Mouse (Mus musculus) embryonic facial prominence, embryonic 15.5 days (tissue): ENCODE measurements around the gene Ube2d1. TPM values are rescaled to one million over a fixed set of nuclear protein-coding genes. Genes with fewer than 3 reads are reported as not detected.

Experiments
- ATAC-seq: fragments of 200-750 bp; cut with Nextera tagmentation; 2 replicates; pipeline ENCODE4 v1.8.0; 2017; ENCODE audit warnings: low read depth, moderate TSS enrichment; ENCODE audit not compliant: insufficient number of reproducible peaks, low FRiP score, low TSS enrichment
- H3K27ac ChIP-seq: fragments of 300-500 bp; sonication (generic); replicated peaks from 2 replicates; pipeline ENCODE4 v1.5.1; 2015; ENCODE audit warnings: mild to moderate bottlenecking, inconsistent platforms
- H3K27me3 ChIP-seq: fragments of 300-500 bp; sonication (generic); 2 replicates; pipeline ENCODE4 v1.6.1; 2015; ENCODE audit warnings: inconsistent platforms
- H3K36me3 ChIP-seq: fragments of 300-500 bp; sonication (generic); 2 replicates; pipeline ENCODE4 v1.6.1; 2015; ENCODE audit warnings: mild to moderate bottlenecking, inconsistent platforms
- H3K4me1 ChIP-seq: fragments of 300-500 bp; sonication (generic); 2 replicates; pipeline ENCODE4 v1.6.1; 2015; ENCODE audit warnings: inconsistent platforms
- H3K4me2 ChIP-seq: fragments of 300-500 bp; sonication (generic); replicated peaks from 2 replicates; pipeline ENCODE4 v1.6.1; 2015; ENCODE audit warnings: mild to moderate bottlenecking, inconsistent platforms
- H3K4me3 ChIP-seq: fragments of 300-500 bp; sonication (generic); replicated peaks from 2 replicates; pipeline ENCODE4 v1.5.1; 2015; ENCODE audit warnings: mild to moderate bottlenecking, inconsistent platforms
- H3K9ac ChIP-seq: fragments of 300-500 bp; sonication (generic); 2 replicates; pipeline ENCODE4 v1.6.1; 2015; ENCODE audit warnings: inconsistent platforms
- H3K9me3 ChIP-seq: fragments of 300-500 bp; sonication (generic); replicated peaks from 2 replicates; pipeline ENCODE4 v1.6.1; 2016; ENCODE audit warnings: inconsistent platforms
- WGBS: fragments of 180-500 bp; shearing (Covaris S2); methylation state at CpG from one replicate; pipeline ENCODE4 v1.1.7; 2015; 5-methylcytosine and 5-hydroxymethylcytosine counted together
- polyA plus RNA-seq: library from polyadenylated mRNA; unstranded; fragments of >200 nt; fragmentation: Nextera tagmentation; extraction: Ambion mirVana; gene quantifications from 2 replicates; pipeline ENCODE4 v1.2.1, GENCODE M21; 2015

Gene Ube2d1
- polyA plus RNA-seq, 1 experiment from 2014 or later, result 61.5 TPM

DNA sequence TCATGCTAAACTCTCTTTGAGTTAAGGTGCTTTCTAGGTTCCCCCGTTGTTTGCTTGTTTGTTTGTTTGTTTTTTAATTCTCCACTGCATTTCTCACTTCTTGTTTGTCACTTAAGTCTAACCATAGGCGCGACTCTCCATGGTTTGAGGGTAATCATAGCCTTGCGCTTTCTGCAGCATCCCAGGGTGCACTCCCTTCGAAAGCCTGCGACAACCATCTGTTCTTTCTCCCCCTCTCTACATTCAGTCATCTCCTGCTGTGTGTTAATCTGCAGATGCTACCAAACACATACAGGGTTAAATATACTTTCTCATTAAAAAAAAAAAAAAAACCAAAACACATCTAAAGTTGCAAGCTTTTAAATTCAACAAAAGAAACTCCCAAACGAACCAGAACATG is 31.4 kb upstream of the Ube2d1 start:
- no peak for ATAC-seq
- no peak overlapping the region for H3K4me3 ChIP-seq
- H3K27me3 ChIP-seq, result no peaks in the 10 kb centered on the region
- no peaks in the 10 kb centered on the region for H3K4me1 ChIP-seq
- no peaks in the 10 kb centered on the region for H3K9me3 ChIP-seq
- no peak overlapping the region for H3K9ac ChIP-seq
- no peak overlapping the region for H3K4me2 ChIP-seq
- H3K36me3 ChIP-seq, result no peaks in the 10 kb centered on the region
- WGBS, result 69% methylated on average over 7 of the region's 7 CpGs
- no peak overlapping the region for H3K27ac ChIP-seq

DNA sequence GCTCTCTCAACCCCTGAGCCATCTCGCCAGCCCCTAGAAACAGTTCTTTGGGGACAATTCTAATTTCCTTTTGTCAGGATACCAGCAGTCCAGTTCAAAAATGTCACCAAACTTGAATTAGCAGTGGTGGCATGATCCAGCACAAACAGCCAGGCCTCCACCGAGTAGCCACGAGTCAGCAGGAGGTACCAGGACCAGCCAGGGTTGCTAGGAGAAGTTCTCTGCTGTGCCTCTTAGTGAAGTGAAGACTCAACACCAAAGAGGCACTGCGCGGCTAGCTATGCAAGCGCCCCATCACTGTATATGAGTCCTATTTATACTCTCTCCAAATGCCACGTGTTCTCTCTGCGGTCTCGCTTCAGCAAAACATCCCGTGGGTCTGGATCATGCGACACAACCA is 31.0 kb upstream of the Ube2d1 start:
- Histone ChIP-seq H3K27me3 (no peaks in the 10 kb centered on the region), H3K9ac (no peak overlapping the region), H3K4me3 (no peak overlapping the region), H3K4me2 (no peak overlapping the region), H3K27ac (no peak overlapping the region), H3K9me3 (no peaks in the 10 kb centered on the region), H3K4me1 (no peaks in the 10 kb centered on the region), H3K36me3 (no peaks in the 10 kb centered on the region)
- 78% methylated on average over 11 of the region's 11 CpGs for WGBS
- ATAC-seq, result no peak

- Histone ChIP-seq H3K27ac (no peak overlapping the region), H3K9ac (no peak overlapping the region), H3K4me1 (no peaks in the 10 kb centered on the region), H3K27me3 (no peaks in the 10 kb centered on the region), H3K4me3 (no peak overlapping the region), H3K9me3 (no peaks in the 10 kb centered on the region), H3K4me2 (no peak overlapping the region), H3K36me3 (no peaks in the 10 kb centered on the region)
- no peak for ATAC-seq
- 86% methylated on average over 3 of the region's 3 CpGs for WGBS
Observed at GRCm38 (mm10) chr10:71314596-71314995, 29.5 kb upstream of the Ube2d1 start.

- H3K36me3 ChIP-seq, result no peaks in the 10 kb centered on the region
- no peaks in the 10 kb centered on the region for H3K9me3 ChIP-seq
- H3K4me1 ChIP-seq, result no peaks in the 10 kb centered on the region
- 59% methylated on average over 3 of the region's 3 CpGs for WGBS
- no peak for ATAC-seq
- H3K27me3 ChIP-seq, result no peaks in the 10 kb centered on the region
- no peak overlapping the region for H3K4me3 ChIP-seq
- no peak overlapping the region for H3K27ac ChIP-seq
- H3K9ac ChIP-seq, result no peak overlapping the region
- H3K4me2 ChIP-seq, result no peak overlapping the region
Observed at GRCm38 (mm10) chr10:71310288-71310687, 25.2 kb upstream of the Ube2d1 start.

DNA sequence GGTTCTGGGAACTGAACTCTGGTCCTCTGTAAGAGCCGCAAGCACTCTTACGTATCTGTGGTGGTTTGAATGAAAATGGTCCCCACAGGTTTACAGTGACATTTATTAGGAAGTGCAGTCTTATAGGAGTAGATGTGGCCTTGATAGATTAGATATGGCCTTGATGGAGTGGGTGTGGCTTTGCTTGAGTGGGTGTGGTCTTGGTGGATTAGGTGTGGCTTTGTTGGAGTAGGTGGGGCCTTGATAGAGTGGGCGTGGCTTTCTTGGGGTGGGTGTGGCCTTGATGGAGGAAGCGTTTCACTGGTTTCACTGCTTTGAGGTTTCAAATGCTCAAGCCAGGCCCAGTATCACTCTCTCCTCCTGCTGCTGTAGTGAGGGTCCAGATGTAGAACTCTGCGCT is 23.1 kb upstream of the Ube2d1 start:
- Histone ChIP-seq H3K27me3 (no peaks in the 10 kb centered on the region), H3K9ac (no peak overlapping the region), H3K4me2 (no peak overlapping the region), H3K27ac (no peak overlapping the region), H3K4me1 (no peaks in the 10 kb centered on the region), H3K4me3 (no peak overlapping the region), H3K36me3 (no peaks in the 10 kb centered on the region), H3K9me3 (no peaks in the 10 kb centered on the region)
- 87% methylated on average over 5 of the region's 5 CpGs for WGBS
- ATAC-seq, result no peak

DNA sequence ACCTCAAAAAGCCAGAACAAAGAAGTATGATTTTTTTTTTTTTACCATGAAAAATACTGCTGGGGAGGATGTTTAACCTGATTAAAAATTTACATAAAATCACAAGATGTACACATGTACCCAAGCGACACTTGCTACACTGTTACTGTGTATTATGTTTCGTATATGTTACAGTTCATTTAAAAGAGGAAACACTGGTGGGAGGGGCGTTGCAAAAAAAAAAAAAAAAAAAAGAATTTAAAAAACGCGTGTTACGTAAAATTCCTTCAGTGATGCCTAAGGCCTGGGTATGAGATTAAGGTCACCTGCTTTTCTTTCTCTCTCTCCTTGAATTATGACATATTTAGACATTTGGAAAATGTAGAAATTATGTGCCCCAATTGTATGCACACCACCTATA is 21.7 kb upstream of the Ube2d1 start:
- no peaks in the 10 kb centered on the region for H3K27me3 ChIP-seq
- no peaks in the 10 kb centered on the region for H3K4me1 ChIP-seq
- peak overlapping the region; percentile 27; the same call in 1 of the 2 replicates for H3K4me2 ChIP-seq
- no peaks in the 10 kb centered on the region for H3K36me3 ChIP-seq
- no peak overlapping the region for H3K4me3 ChIP-seq
- H3K27ac ChIP-seq, result no peak overlapping the region
- H3K9me3 ChIP-seq, result no peaks in the 10 kb centered on the region
- no peak overlapping the region for H3K9ac ChIP-seq
- no peak for ATAC-seq
- 48% methylated on average over 6 of the region's 6 CpGs for WGBS

- peak overlapping the region; percentile 27; the same call in 1 of the 2 replicates for H3K4me2 ChIP-seq
- 18% methylated on average over 6 of the region's 6 CpGs for WGBS
- no peak overlapping the region for H3K27ac ChIP-seq
- H3K36me3 ChIP-seq, result no peaks in the 10 kb centered on the region
- no peaks in the 10 kb centered on the region for H3K9me3 ChIP-seq
- no peak for ATAC-seq
- H3K4me3 ChIP-seq, result peak overlapping the region; percentile 19
- H3K9ac ChIP-seq, result no peak overlapping the region
- no peaks in the 10 kb centered on the region for H3K27me3 ChIP-seq
- no peaks in the 10 kb centered on the region for H3K4me1 ChIP-seq
Observed at GRCm38 (mm10) chr10:71306190-71306589, 21.1 kb upstream of the Ube2d1 start.

GRCm38 (mm10) chr10:71302490-71302889 is 17.4 kb upstream of the Ube2d1 start:
- no peak overlapping the region for H3K9ac ChIP-seq
- WGBS, result 33% methylated on average over 5 of the region's 5 CpGs
- no peaks in the 10 kb centered on the region for H3K4me1 ChIP-seq
- H3K27me3 ChIP-seq, result no peaks in the 10 kb centered on the region
- ATAC-seq, result no peak
- no peak overlapping the region for H3K4me2 ChIP-seq
- no peak overlapping the region for H3K27ac ChIP-seq
- H3K4me3 ChIP-seq, result no peak overlapping the region
- no peaks in the 10 kb centered on the region for H3K36me3 ChIP-seq
- no peaks in the 10 kb centered on the region for H3K9me3 ChIP-seq

- H3K27ac ChIP-seq, result no peak overlapping the region
- WGBS, result 83% methylated on average over 16 of the region's 16 CpGs
- no peaks in the 10 kb centered on the region for H3K27me3 ChIP-seq
- no peak overlapping the region for H3K9ac ChIP-seq
- H3K4me3 ChIP-seq, result no peak overlapping the region
- H3K4me1 ChIP-seq, result no peaks in the 10 kb centered on the region
- ATAC-seq, result no peak
- H3K9me3 ChIP-seq, result no peaks in the 10 kb centered on the region
- H3K4me2 ChIP-seq, result no peak overlapping the region
- no peaks in the 10 kb centered on the region for H3K36me3 ChIP-seq
Observed at GRCm38 (mm10) chr10:71300161-71300560, 15.1 kb upstream of the Ube2d1 start.

DNA sequence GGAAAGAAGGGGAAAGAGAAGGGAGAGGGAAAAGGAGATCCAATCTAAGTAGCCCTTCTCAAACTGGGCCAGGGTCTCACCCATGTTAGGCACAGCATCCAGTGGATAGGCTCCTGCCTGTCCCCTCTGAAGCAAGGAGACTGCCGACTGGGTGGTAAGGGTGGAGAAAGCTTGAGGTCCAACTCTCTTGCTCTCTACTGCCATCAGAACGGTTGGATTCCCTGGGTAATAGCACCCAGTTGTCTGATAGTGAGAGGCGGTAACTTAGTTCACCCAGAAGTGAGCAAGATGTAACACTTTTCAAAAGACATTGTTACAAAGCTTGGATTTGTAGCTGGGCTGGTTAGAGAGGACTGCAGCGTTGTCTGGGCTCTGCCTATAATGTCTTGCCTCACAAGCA is 8.2 kb upstream of the Ube2d1 start:
- H3K36me3 ChIP-seq, result no peaks in the 10 kb centered on the region
- H3K4me1 ChIP-seq, result peaks cover 4% of the 10 kb centered on the region; the same call in 1 of the 2 replicates
- no peak overlapping the region for H3K9ac ChIP-seq
- no peaks in the 10 kb centered on the region for H3K9me3 ChIP-seq
- H3K27me3 ChIP-seq, result peaks cover 3% of the 10 kb centered on the region
- H3K4me3 ChIP-seq, result no peak overlapping the region
- WGBS, result 62% methylated on average over 4 of the region's 4 CpGs
- ATAC-seq, result no peak
- H3K4me2 ChIP-seq, result no peak overlapping the region
- no peak overlapping the region for H3K27ac ChIP-seq

GRCm38 (mm10) chr10:71292254-71292653 is 7.2 kb upstream of the Ube2d1 start:
- Histone ChIP-seq H3K27me3 (peaks cover 3% of the 10 kb centered on the region), H3K9me3 (no peaks in the 10 kb centered on the region), H3K27ac (no peak overlapping the region), H3K4me2 (peak overlapping the region; percentile 16; the same call in 1 of the 2 replicates), H3K4me3 (no peak overlapping the region), H3K4me1 (peaks cover 4% of the 10 kb centered on the region; the same call in 1 of the 2 replicates), H3K36me3 (no peaks in the 10 kb centered on the region), H3K9ac (no peak overlapping the region)
- 8% methylated on average over 8 of the region's 11 CpGs for WGBS
- peak; percentile 74 for ATAC-seq

- 15% methylated on average over 4 of the region's 4 CpGs for WGBS
- Histone ChIP-seq H3K9ac (no peak overlapping the region), H3K4me1 (peaks cover 4% of the 10 kb centered on the region; the same call in 1 of the 2 replicates), H3K9me3 (no peaks in the 10 kb centered on the region), H3K4me2 (peak overlapping the region; percentile 16; the same call in 1 of the 2 replicates), H3K4me3 (no peak overlapping the region), H3K27ac (no peak overlapping the region; the same call in 1 of the 2 replicates), H3K27me3 (peaks cover 3% of the 10 kb centered on the region), H3K36me3 (no peaks in the 10 kb centered on the region)
- no peak for ATAC-seq
Observed at GRCm38 (mm10) chr10:71291801-71292200, 6.7 kb upstream of the Ube2d1 start.
